Mouse (Mus musculus): Measurements from ENCODE around the gene Dtwd1. TPM values are rescaled to one million over a fixed set of nuclear protein-coding genes. Genes with fewer than 3 reads are reported as not detected.
"Not testable (repeated sequence)": the region's sequence is repeated elsewhere in the genome, so short reads cannot be mapped to it uniquely, and the experiment has no call there.

Dtwd1 gene
- polyA plus RNA-seq, 1 experiment from 2014 or later = 24.1 TPM

- H3K4me2 ChIP-seq; H3K4me3 ChIP-seq; ATAC-seq (ENCODE audit: borderline replicate concordance, extremely low read depth, low FRiP score, low TSS enrichment); H3K9me3 ChIP-seq; H3K27ac ChIP-seq; H3K9ac ChIP-seq; H3K36me3 ChIP-seq; H3K27me3 ChIP-seq; H3K4me1 ChIP-seq: not testable (repeated sequence)
- 86% methylated on average over 3 of the region's 3 CpGs for WGBS
Measured at GRCm38 (mm10) chr2:126214800-126215199, 62.9 kb downstream of the Dtwd1 start, which contains the start of gene Gm17555. Gene Gm17555 (plus strand): TSS chr2:126215100.

Other genes starting within 250 kb of the Dtwd1 start
- 10.2 and 11.7 TPM in 2 replicates for gene Fgf7, start 117.5 kb upstream of the Dtwd1 start, polyA plus RNA-seq (2015; fragmentation: Nextera tagmentation; extraction: Ambion mirVana)
- gene Fam227b, start 137 bp upstream of the Dtwd1 start, polyA plus RNA-seq (2015; fragmentation: Nextera tagmentation; extraction: Ambion mirVana) = not detected in 2 replicates
- gene Gm17555, start 63.0 kb downstream of the Dtwd1 start, polyA plus RNA-seq (2015; fragmentation: Nextera tagmentation; extraction: Ambion mirVana) = not detected in 2 replicates

All from lung, embryonic 15.5 days (tissue).